Mouse (Mus musculus): Measurements from ENCODE around the gene Ppid.
"Not testable (repeated sequence)": the region's sequence is repeated elsewhere in the genome, so short reads cannot be mapped to it uniquely, and the experiment has no call there.

GRCm38 (mm10) chr3:79573376-79573775 is 17.8 kb upstream of the Ppid start:
- not testable (repeated sequence) for TF ChIP-seq CTCF, EP300 (IDR thresholded peaks at IDR 0.05)

Measured in lung, postnatal 0 days (tissue).